Mouse (Mus musculus) MEL (cell line): Measurements from ENCODE around the gene Acly. TPM values are rescaled to one million over a fixed set of nuclear protein-coding genes. Genes with fewer than 3 reads are reported as not detected.

ENCODE experiments used
- DNase-seq: peaks from one replicate; pipeline ENCODE4 v3.0.0; 2011; ENCODE audit warnings: low read depth, low spot score
- H3K27ac ChIP-seq: 2 replicates; pipeline ENCODE4 v1.5.1; 2012; ENCODE audit warnings: low read depth, mild to moderate bottlenecking, control low read depth, low read length, moderate library complexity; ENCODE audit not compliant: control insufficient read depth
- H3K27me3 ChIP-seq, 2 experiments: fragments of 150-350 bp in 1 of 2; sonication (generic) in 1 of 2; 2 replicates each; pipeline ENCODE4 v1.6.1; 2012; ENCODE audit warnings: low read length in 2 of 2, mild to moderate bottlenecking in 2 of 2, improper control_type of control experiment in 1 of 2, moderate library complexity in 1 of 2; ENCODE audit not compliant: insufficient read depth in 2 of 2, control insufficient read depth in 1 of 2
- H3K36me3 ChIP-seq, 2 experiments: 2 replicates each; pipeline ENCODE4 v1.6.1; 2012 to 2014; ENCODE audit warnings: low read length in 2 of 2, improper control_type of control experiment in 1 of 2, inconsistent platforms in 1 of 2, mild to moderate bottlenecking in 1 of 2; ENCODE audit not compliant: insufficient read depth in 2 of 2, control insufficient read depth in 1 of 2
- H3K4me1 ChIP-seq, 2 experiments: fragments of 150-350 bp in 1 of 2; sonication (generic) in 1 of 2; 2 replicates each; pipeline ENCODE4 v1.6.1; 2012; ENCODE audit warnings: low read length in 2 of 2, improper control_type of control experiment in 1 of 2, mild to moderate bottlenecking in 1 of 2; ENCODE audit not compliant: insufficient read depth in 2 of 2, control insufficient read depth in 1 of 2
- H3K4me3 ChIP-seq, 2 experiments: fragments of 150-350 bp in 1 of 2; sonication (generic) in 1 of 2; 2 replicates each; pipeline ENCODE4 v1.5.1; 2012; ENCODE audit warnings: low read depth in 2 of 2, low read length in 2 of 2, mild to moderate bottlenecking in 2 of 2, moderate library complexity in 2 of 2, control low read depth in 1 of 2, improper control_type of control experiment in 1 of 2; ENCODE audit not compliant: control insufficient read depth in 1 of 2, insufficient read depth in 1 of 2
- H3K79me2 ChIP-seq: 2 replicates; pipeline ENCODE4 v1.6.1; 2012; ENCODE audit warnings: mild to moderate bottlenecking, low read length, moderate library complexity; ENCODE audit not compliant: control insufficient read depth, poor library complexity, insufficient read depth
- H3K9ac ChIP-seq: 2 replicates; pipeline ENCODE4 v1.6.1; 2012; ENCODE audit warnings: low read depth, mild to moderate bottlenecking, control low read depth, low read length, moderate library complexity; ENCODE audit not compliant: control insufficient read depth, poor library complexity, severe bottlenecking
- H3K9me3 ChIP-seq: fragments of 150-350 bp; sonication (generic); replicated peaks from 2 replicates; pipeline ENCODE4 v1.6.1; 2012; ENCODE audit warnings: mild to moderate bottlenecking, low read length, improper control_type of control experiment, moderate library complexity; ENCODE audit not compliant: insufficient read depth
- CHD1 ChIP-seq: IDR thresholded peaks from 2 replicates; pipeline ENCODE4 v1.6.1; 2012; ENCODE audit warnings: low read depth, mild to moderate bottlenecking, inconsistent platforms, low read length, improper control_type of control experiment
- CTCF ChIP-seq, 3 experiments: IDR thresholded peaks in 2 of 3; conservative IDR thresholded peaks in 1 of 3; 2 replicates each; pipeline ENCODE4 v1.5.1; 2011 to 2012; ENCODE audit warnings: low read length in 3 of 3, low read depth in 2 of 3, mild to moderate bottlenecking in 2 of 3, improper control_type of control experiment in 1 of 3, inconsistent platforms in 1 of 3, mixed read lengths in 1 of 3, moderate library complexity in 1 of 3; ENCODE audit not compliant: control insufficient read depth in 1 of 3, insufficient read depth in 1 of 3, poor library complexity in 1 of 3, severe bottlenecking in 1 of 3
- ELF1 ChIP-seq: IDR thresholded peaks from 2 replicates; pipeline ENCODE4 v1.6.1; 2014; ENCODE audit warnings: low read depth, mild to moderate bottlenecking, inconsistent platforms, low read length, improper control_type of control experiment, moderate library complexity
- GABPA ChIP-seq: IDR thresholded peaks from 2 replicates; pipeline ENCODE4 v1.6.1; 2012; ENCODE audit warnings: low read depth, mild to moderate bottlenecking, inconsistent platforms, low read length, improper control_type of control experiment, moderate library complexity
- GATA1 ChIP-seq: IDR thresholded peaks from 2 replicates; pipeline ENCODE4 v1.6.1; 2011; ENCODE audit warnings: low read depth, low read length, improper control_type of control experiment
- HCFC1 ChIP-seq: IDR thresholded peaks from 2 replicates; pipeline ENCODE4 v1.6.1; 2012; ENCODE audit warnings: low read depth, mild to moderate bottlenecking, inconsistent platforms, low read length, improper control_type of control experiment, moderate library complexity
- KAT2A ChIP-seq: conservative IDR thresholded peaks from 2 replicates; pipeline ENCODE4 v1.6.1; 2012; ENCODE audit warnings: low read depth, low read length, improper control_type of control experiment, inconsistent platforms
- MAX ChIP-seq: IDR thresholded peaks from 2 replicates; pipeline ENCODE4 v1.6.1; 2011; ENCODE audit warnings: low read length, improper control_type of control experiment
- MAZ ChIP-seq: IDR thresholded peaks from 2 replicates; pipeline ENCODE4 v1.6.1; 2012; ENCODE audit warnings: low read depth, mild to moderate bottlenecking, inconsistent platforms, low read length, improper control_type of control experiment
- MEF2A ChIP-seq: IDR thresholded peaks from 2 replicates; pipeline ENCODE4 v1.6.1; 2014; ENCODE audit warnings: low read depth, mild to moderate bottlenecking, inconsistent platforms, low read length, improper control_type of control experiment; ENCODE audit not compliant: poor library complexity, insufficient replicate concordance, severe bottlenecking; ENCODE audit errors: extremely low read depth
- MXI1 ChIP-seq: IDR thresholded peaks from 2 replicates; pipeline ENCODE4 v1.6.1; 2011; ENCODE audit warnings: mild to moderate bottlenecking, low read depth, low read length, improper control_type of control experiment
- MYB ChIP-seq: IDR thresholded peaks from 2 replicates; pipeline ENCODE4 v1.6.1; 2011; ENCODE audit warnings: mild to moderate bottlenecking, low read depth, low read length, improper control_type of control experiment
- MYC ChIP-seq: IDR thresholded peaks from 2 replicates; pipeline ENCODE4 v1.6.1; 2011; ENCODE audit warnings: low read depth, mild to moderate bottlenecking, low read length, improper control_type of control experiment, moderate library complexity
- POLR2AphosphoS2 ChIP-seq: IDR thresholded peaks from 2 replicates; pipeline ENCODE4 v1.6.1; 2011; ENCODE audit warnings: low read length, improper control_type of control experiment
- POLR2AphosphoS5 ChIP-seq: IDR thresholded peaks from 2 replicates; pipeline ENCODE4 v1.6.1; 2012; ENCODE audit warnings: low read depth, borderline replicate concordance, mild to moderate bottlenecking, inconsistent platforms, low read length, moderate library complexity, mixed read lengths
- RCOR1 ChIP-seq: IDR thresholded peaks from 2 replicates; pipeline ENCODE4 v1.6.1; 2012; ENCODE audit warnings: low read depth, mild to moderate bottlenecking, inconsistent platforms, low read length, improper control_type of control experiment
- SMC3 ChIP-seq: IDR thresholded peaks from 2 replicates; pipeline ENCODE4 v1.6.1; 2011; ENCODE audit warnings: low read depth, low read length, improper control_type of control experiment
- TAL1 ChIP-seq: IDR thresholded peaks from 2 replicates; pipeline ENCODE4 v1.6.1; 2012; ENCODE audit warnings: mild to moderate bottlenecking, inconsistent platforms, low read length, moderate library complexity, mixed read lengths
- TBP ChIP-seq: IDR thresholded peaks from 2 replicates; pipeline ENCODE4 v1.8.0; 2011; ENCODE audit warnings: low read depth, low read length, improper control_type of control experiment
- TCF12 ChIP-seq: IDR thresholded peaks from 2 replicates; pipeline ENCODE4 v1.6.1; 2014; ENCODE audit warnings: low read depth, mild to moderate bottlenecking, inconsistent platforms, low read length, improper control_type of control experiment, moderate library complexity
- UBTF ChIP-seq: IDR thresholded peaks from 2 replicates; pipeline ENCODE4 v1.6.1; 2012; ENCODE audit warnings: low read depth, mild to moderate bottlenecking, inconsistent platforms, low read length, improper control_type of control experiment, moderate library complexity, borderline replicate concordance; ENCODE audit not compliant: insufficient read depth
- USF2 ChIP-seq, 2 experiments: IDR thresholded peaks; 2 replicates each; pipeline ENCODE4 v1.6.1; 2011 to 2012; ENCODE audit warnings: improper control_type of control experiment in 2 of 2, low read length in 2 of 2, borderline replicate concordance in 1 of 2, inconsistent platforms in 1 of 2, low read depth in 1 of 2, mild to moderate bottlenecking in 1 of 2; ENCODE audit not compliant: insufficient read depth in 1 of 2
- ZKSCAN1 ChIP-seq: IDR thresholded peaks from 2 replicates; pipeline ENCODE4 v1.6.1; 2012; ENCODE audit warnings: low read depth, mild to moderate bottlenecking, inconsistent platforms, low read length, improper control_type of control experiment, moderate library complexity
- ZMIZ1 ChIP-seq: IDR thresholded peaks from 2 replicates; pipeline ENCODE4 v1.6.1; 2012; ENCODE audit warnings: low read depth, mild to moderate bottlenecking, inconsistent platforms, low read length, improper control_type of control experiment, moderate library complexity
- ZNF384 ChIP-seq: IDR thresholded peaks from 2 replicates; pipeline ENCODE4 v1.6.1; 2012; ENCODE audit warnings: low read depth, mild to moderate bottlenecking, inconsistent platforms, low read length, improper control_type of control experiment
- polyA plus RNA-seq, 2 experiments: library from polyadenylated mRNA; stranded (reverse) in 1 of 2; unstranded in 1 of 2; fragments of >175 nt in 1 of 2; fragments of >200 nt in 1 of 2; gene quantifications; 2 replicates each; pipeline versions ENCODE4 v1.2.1 to v1.2.4; 2012; ENCODE audit warnings: low replicate concordance in 2 of 2, low read depth in 1 of 2; ENCODE audit not compliant: insufficient read length in 2 of 2, insufficient read depth in 1 of 2, missing spikeins in 1 of 2
- total RNA-seq: library from RNA; depleted of rRNA; stranded (reverse); fragments of 300-350 nt; gene quantifications from 2 replicates; pipeline ENCODE4 v1.2.3, GENCODE M21; 2012

The Acly gene
- total and polyA plus RNA-seq, 3 experiments, result 167 to 234 TPM; not detected in 1

DNA sequence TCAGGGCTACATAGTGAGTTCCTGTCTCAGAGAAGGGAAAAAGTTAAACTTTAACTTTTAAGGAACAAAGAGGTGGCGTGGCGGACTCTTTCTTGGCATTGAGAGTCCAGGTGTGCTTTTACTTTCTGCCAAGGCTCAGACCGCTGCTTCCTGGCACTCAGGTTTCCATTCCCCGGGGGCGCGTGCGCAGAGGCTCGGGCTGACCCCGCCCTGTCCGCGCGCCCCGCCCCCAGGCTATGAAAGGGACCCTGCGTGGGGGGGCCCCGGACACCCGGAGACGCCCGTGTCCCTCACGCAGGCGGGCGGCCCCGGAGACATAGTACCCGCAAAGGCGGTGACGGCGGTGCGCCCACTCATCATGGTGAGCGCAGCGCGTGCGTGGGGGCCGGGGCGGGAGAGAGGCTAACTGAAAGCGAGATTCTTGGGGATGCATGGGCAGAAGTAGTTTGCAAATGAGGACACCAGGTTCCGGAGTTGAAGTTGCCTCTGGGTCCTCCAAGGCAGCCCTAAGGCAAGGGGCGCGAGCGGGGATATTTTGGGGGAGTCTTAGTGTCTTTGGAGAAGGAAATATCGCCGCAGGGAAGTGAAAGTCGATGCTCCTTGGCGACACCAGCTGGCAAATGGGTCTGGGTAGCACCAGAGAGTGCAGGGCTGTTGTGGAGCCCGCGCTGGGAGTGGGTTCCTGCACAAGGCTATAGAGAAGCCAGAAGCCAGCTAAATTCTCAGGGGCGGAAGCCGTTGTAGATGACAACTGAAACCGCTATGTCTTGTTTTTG lies 47.1 kb upstream of the Acly start, which contains the start of gene Cnp (continued):
- no peak for TF ChIP-seq MYC
- TF ChIP-seq POLR2AphosphoS2, result peak; percentile 80
- TF ChIP-seq MAZ, result peak; percentile 82; the same call in 1 of the 2 replicates
- TF ChIP-seq MXI1, result peak; percentile 67
- TF ChIP-seq ZKSCAN1, result no peak
- TF ChIP-seq ZMIZ1, result 0 out of 2 replicates have a peak, but pooled peaks have one; percentile 45
- no peak for TF ChIP-seq TAL1
- peak; percentile 68; the same call in 1 of the 2 replicates for TF ChIP-seq TCF12
- no peak for TF ChIP-seq GABPA
- TF ChIP-seq RCOR1, result peak; percentile 4; the same call in 1 of the 2 replicates
- no peak for TF ChIP-seq MYB
- TF ChIP-seq UBTF, result no peak
- peak; percentile 67; the same call in 1 of the 2 replicates for TF ChIP-seq ELF1
- TF ChIP-seq SMC3, result no peak
- TF ChIP-seq CHD1, result no peak
- no peak for TF ChIP-seq MEF2A
- no peak for TF ChIP-seq USF2 (IDR thresholded peaks at IDR 0.05; ENCODE audit: borderline replicate concordance in 1 of 2, insufficient read depth in 1 of 2, low read depth in 1 of 2, low read length in 2 of 2)

- Histone ChIP-seq H3K36me3 (peaks cover 0 to 4% of the 10 kb centered on the region in 2 experiments; a peak in 2 of 4 replicates), H3K9ac (peak overlapping the region; percentile 69), H3K4me3 (peak overlapping the region; percentile 68)
Observed at GRCm38 (mm10) chr11:100574188-100574587, 46.4 kb upstream of the Acly start.

More at GRCm38 (mm10) chr11:100574188-100574587, 46.4 kb upstream of the Acly start:
- H3K4me1 ChIP-seq, result peaks cover 2 to 14% of the 10 kb centered on the region in 2 experiments; a peak in 3 of 4 replicates
- TF ChIP-seq MAX (0 out of 2 replicates have a peak, but pooled peaks have one; percentile 31), RCOR1 (peak; percentile 4; the same call in 1 of the 2 replicates), HCFC1 (no peak), POLR2AphosphoS5 (no peak), ZNF384 (0 out of 2 replicates have a peak, but pooled peaks have one; percentile 4), TCF12 (no peak), MYC (no peak), TBP (no peak), CTCF (IDR thresholded peaks at IDR 0.05 in 2 of 3, conservative IDR thresholded peaks at IDR 0.05 in 1 of 3; ENCODE audit: control insufficient read depth in 1 of 3, insufficient read depth in 1 of 3, low read depth in 2 of 3, low read length in 3 of 3, poor library complexity in 1 of 3, severe bottlenecking in 1 of 3) (no peak), GATA1 (peak; percentile 27; the same call in 1 of the 2 replicates), KAT2A (no peak)
- no peak for DNase-seq
- H3K9me3 ChIP-seq, result no peaks in the 10 kb centered on the region
- H3K79me2 ChIP-seq, result no peaks in the 10 kb centered on the region; the same call in 1 of the 2 replicates
- H3K27ac ChIP-seq, result 0 out of 2 replicates have a peak overlapping the region, but pooled peaks have one; percentile 3
- H3K27me3 ChIP-seq, result no peaks in the 10 kb centered on the region
